Mouse (Mus musculus) kidney, adult 2 months (tissue): ENCODE results near the gene Unk. TPM values are rescaled to one million over a fixed set of nuclear protein-coding genes. Genes with fewer than 3 reads are reported as not detected.

Source experiments
- DNase-seq: peaks from one replicate; pipeline ENCODE4 v3.0.0; 2021
- H3K27ac ChIP-seq: fragments of 200-500 bp; 2 replicates; pipeline ENCODE4 v1.5.1; 2012; ENCODE audit warnings: low read depth, low read length, control low read depth, inconsistent platforms; ENCODE audit not compliant: insufficient read depth
- H3K27me3 ChIP-seq: fragments of 200-500 bp; replicated peaks from 2 replicates; pipeline ENCODE4 v1.6.1; 2012; ENCODE audit warnings: mild to moderate bottlenecking, moderate library complexity, low read length, inconsistent platforms; ENCODE audit not compliant: control insufficient read depth, insufficient read depth
- H3K36me3 ChIP-seq: fragments of 200-500 bp; 2 replicates; pipeline ENCODE4 v1.6.1; 2012; ENCODE audit warnings: mild to moderate bottlenecking, moderate library complexity, low read length, inconsistent platforms; ENCODE audit not compliant: control insufficient read depth, insufficient read depth
- H3K4me1 ChIP-seq: fragments of 200-500 bp; 2 replicates; pipeline ENCODE4 v1.6.1; 2011; ENCODE audit warnings: low read length; ENCODE audit not compliant: control insufficient read depth, insufficient read depth
- H3K4me3 ChIP-seq: fragments of 200-500 bp; 2 replicates; pipeline ENCODE4 v1.5.1; 2011; ENCODE audit warnings: mild to moderate bottlenecking, low read depth, low read length, control low read depth; ENCODE audit not compliant: insufficient read depth
- CTCF ChIP-seq: fragments of 200-500 bp; conservative IDR thresholded peaks from 2 replicates; pipeline ENCODE4 v1.5.1; 2011; ENCODE audit warnings: low read depth, mild to moderate bottlenecking, control low read depth, low read length, moderate library complexity, mixed read lengths; ENCODE audit not compliant: insufficient read depth, insufficient read length
- POLR2A ChIP-seq: fragments of 200-500 bp; IDR thresholded peaks from one replicate; pipeline ENCODE4 v1.6.1; 2011; ENCODE audit warnings: low read depth, low read length, control low read depth
- WGBS: fragments of 180-500 bp; shearing (Covaris S2); methylation state at CpG from one replicate; pipeline ENCODE4 v1.1.7; 2018; 5-methylcytosine and 5-hydroxymethylcytosine counted together
- polyA plus RNA-seq: library from polyadenylated mRNA; depleted of rRNA; stranded (reverse); fragments of >200 nt; gene quantifications from 2 replicates; pipeline ENCODE4 v1.2.3, GENCODE M21; 2012

Gene Unk
- polyA plus RNA-seq, 1 experiment: 22.1 TPM

DNA sequence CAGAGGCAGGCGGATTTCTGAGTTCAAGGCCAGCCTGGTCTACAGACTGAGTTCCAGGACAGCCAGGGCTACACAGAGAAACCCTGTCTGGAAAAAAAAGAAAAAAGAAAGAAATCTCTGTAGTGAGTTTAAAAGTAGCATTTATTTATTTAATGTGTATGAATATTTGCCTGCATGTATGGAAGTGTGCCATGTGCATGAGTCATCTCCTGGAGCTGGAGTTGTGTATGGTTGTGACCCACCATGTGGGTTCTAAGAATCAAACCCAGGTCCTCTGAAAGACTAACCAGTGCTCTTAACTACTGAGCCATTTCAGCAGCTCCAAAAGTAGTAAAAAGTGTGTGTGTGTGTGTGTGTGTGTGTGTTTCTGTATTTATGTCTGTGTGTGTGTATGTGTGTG lies 13.2 kb downstream of the Unk start:
- TF ChIP-seq CTCF: no peak
- TF ChIP-seq POLR2A: no peak
- Histone ChIP-seq H3K36me3 (no peaks in the 10 kb centered on the region), H3K27ac (no peak overlapping the region), H3K4me1 (peaks cover 6% of the 10 kb centered on the region), H3K4me3 (no peak overlapping the region), H3K27me3 (no peaks in the 10 kb centered on the region)
- 100% methylated on average over 1 of the region's 1 CpGs for WGBS
- DNase-seq: no peak

DNA sequence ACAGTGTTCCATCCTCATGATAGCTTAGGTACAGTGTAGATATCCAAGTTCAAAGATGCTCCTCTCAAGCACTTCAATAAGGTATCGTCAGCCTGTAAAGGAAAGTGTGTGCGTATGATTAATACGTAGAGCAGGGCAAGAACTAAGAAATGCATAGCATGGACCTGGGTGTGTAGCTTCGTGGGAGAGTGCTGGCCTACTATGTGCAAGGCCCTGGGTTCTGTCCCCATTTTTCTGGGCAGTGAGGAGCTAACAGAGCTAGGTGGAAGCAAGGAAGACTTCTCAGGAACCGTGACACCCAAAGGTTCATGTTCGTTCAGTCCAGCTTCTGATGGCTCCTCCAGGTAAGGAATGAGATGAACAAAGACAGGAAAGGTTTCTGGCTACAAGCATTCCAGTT lies 15.1 kb downstream of the Unk start:
- WGBS: 93% methylated on average over 6 of the region's 6 CpGs
- Histone ChIP-seq H3K27ac (no peak overlapping the region), H3K4me1 (peaks cover 4% of the 10 kb centered on the region), H3K4me3 (no peak overlapping the region), H3K36me3 (no peaks in the 10 kb centered on the region), H3K27me3 (no peaks in the 10 kb centered on the region)
- TF ChIP-seq POLR2A (no peak), CTCF (no peak)
- no peak for DNase-seq

DNA sequence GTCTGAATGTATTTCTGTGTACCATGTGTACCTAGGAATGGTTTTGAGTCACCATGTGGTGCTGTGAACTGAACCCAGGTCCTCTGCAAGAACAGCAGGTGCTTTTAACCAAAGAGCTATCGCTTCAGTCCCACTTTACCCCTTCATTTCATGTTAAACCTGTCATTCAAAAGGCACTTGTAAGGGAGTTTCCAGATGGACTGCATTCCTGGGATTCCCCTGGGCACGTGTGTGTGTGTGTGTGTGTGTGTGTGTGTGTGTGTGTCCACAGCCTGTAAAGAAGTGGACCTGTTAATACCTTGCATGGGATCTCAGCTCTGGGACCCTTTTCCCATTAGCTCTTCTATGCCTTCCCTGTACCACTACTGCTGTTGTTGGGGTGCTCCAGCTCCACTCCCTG lies 19.5 kb downstream of the Unk start:
- no peak for DNase-seq
- TF ChIP-seq POLR2A (no peak), CTCF (no peak)
- peaks cover 1% of the 10 kb centered on the region; the same call in 1 of the 2 replicates for H3K36me3 ChIP-seq
- no peaks in the 10 kb centered on the region for H3K4me1 ChIP-seq
- 78% methylated on average over 2 of the region's 2 CpGs for WGBS
- H3K27me3 ChIP-seq: no peaks in the 10 kb centered on the region
- H3K4me3 ChIP-seq: no peak overlapping the region
- no peak overlapping the region for H3K27ac ChIP-seq

DNA sequence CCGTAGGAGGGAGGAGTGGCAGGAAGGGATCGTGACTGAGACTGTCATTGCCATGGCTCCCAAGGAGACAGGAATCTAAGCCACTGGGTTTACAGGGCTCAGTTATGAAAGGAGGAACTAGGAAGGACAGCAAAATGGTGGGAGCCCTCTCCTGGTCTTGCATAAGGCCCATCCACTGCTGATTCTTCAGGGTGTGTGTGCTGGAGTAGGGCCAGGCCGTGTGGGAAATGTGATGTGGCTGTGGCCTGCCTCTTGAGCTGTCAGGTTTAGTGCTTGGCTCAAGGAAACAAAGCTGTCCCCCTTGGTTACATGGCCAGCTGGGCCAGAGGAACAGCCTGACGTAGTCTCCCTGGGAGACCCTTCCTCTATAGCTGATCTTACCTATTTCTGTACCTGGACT lies 20.1 kb downstream of the Unk start:
- no peak overlapping the region for H3K27ac ChIP-seq
- peaks cover 1% of the 10 kb centered on the region; the same call in 1 of the 2 replicates for H3K36me3 ChIP-seq
- DNase-seq: no peak
- H3K27me3 ChIP-seq: no peaks in the 10 kb centered on the region
- no peak overlapping the region for H3K4me3 ChIP-seq
- WGBS: 82% methylated on average over 4 of the region's 4 CpGs
- TF ChIP-seq CTCF: no peak
- TF ChIP-seq POLR2A: no peak
- H3K4me1 ChIP-seq: no peaks in the 10 kb centered on the region

DNA sequence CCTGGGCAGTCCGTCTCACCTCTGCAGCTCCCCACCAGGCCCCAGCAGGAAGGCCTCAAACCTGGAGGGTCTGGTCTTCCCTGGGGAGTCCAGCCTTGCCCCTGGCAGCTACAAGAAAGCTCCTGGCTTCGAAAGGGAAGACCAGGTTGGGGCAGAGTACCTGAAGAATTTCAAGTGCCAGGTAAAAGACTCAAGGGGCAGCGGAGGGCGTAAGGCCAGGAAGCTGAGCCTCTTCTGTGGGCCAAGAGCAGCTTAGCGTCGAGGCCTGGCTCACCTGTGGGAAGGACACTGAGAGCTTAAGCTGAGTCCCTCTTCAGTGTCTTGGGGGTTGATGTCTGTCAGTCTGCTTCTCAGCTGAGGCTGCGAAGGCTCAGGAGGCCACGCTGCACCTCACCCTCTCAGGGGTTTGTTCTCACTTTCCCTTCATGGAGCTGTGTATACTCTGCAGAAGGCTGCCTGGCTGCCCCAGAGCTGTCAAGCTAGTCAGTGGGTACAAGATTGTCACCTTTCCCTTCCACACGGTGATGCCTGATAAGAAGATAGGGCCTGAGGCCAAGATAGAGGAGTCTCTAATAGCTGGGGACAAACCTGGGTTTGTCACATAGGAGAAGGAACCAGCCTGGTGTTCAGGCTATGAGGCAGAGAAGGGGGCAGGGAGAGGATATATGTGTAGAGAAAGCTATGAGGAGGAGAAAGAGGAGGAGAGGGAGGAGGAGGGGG lies 23.5 kb downstream of the Unk start:
- Histone ChIP-seq H3K4me3 (no peak overlapping the region), H3K4me1 (no peaks in the 10 kb centered on the region), H3K36me3 (peaks cover 1% of the 10 kb centered on the region; the same call in 1 of the 2 replicates), H3K27ac (no peak overlapping the region), H3K27me3 (no peaks in the 10 kb centered on the region)
- no peak for TF ChIP-seq CTCF
- TF ChIP-seq POLR2A: no peak
- DNase-seq: no peak
- 95% methylated on average over 9 of the region's 9 CpGs for WGBS

DNA sequence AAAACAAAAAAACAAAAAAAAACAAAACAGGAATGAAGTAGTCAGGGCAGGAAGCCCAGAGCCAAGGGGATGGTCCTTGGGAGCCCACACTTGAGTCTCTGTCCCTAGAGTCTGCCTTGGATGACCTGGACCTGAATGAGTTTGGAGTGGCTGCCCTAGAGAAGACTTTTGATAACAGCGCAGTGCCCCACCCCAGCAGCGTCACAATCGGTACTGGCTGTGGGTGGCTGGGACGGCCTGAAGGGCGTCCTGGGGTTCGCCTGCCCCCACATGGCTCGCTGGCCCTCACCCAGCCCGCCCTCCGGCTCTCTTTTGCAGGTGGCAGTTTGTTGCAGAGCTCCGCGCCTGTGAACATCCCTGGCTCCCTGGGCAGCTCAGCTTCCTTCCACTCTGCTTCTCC lies 25.8 kb downstream of the Unk start:
- DNase-seq: no peak
- 92% methylated on average over 11 of the region's 11 CpGs for WGBS
- no peaks in the 10 kb centered on the region for H3K27me3 ChIP-seq
- H3K4me1 ChIP-seq: no peaks in the 10 kb centered on the region
- H3K36me3 ChIP-seq: peaks cover 1% of the 10 kb centered on the region; the same call in 1 of the 2 replicates
- no peak overlapping the region for H3K4me3 ChIP-seq
- TF ChIP-seq POLR2A (no peak), CTCF (no peak)
- H3K27ac ChIP-seq: no peak overlapping the region

DNA sequence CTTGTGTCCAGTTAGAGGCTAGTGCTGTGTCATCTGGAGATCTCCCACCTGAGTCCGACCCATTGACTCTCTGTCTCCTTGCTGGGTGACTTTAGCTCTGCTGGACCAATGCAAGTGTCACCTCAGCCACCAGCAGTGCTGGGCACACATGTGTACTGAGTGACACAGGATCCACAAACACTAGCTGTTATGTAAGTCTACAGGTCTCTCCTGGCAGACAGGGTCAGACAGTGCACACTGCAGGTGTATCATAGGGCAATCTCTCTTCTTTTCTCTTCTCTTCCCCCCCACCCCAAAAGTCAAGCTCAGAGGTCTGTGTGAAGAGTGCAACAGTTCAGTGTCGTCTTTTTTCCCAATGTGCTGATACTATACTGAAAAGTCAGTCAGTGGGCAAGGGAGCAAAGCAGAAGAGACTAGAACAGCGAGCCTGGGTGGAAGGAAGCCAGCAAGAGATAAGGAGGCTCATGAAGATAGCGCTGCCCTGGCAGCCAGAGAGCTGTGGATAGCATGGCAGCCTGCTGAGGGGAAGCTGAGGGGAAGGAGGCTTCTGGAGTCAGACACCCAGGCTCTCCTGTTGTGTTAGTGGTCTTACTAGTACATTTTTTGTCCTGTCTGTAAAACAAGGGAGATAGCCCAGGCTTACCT lies 27.2 kb downstream of the Unk start:
- no peak overlapping the region for H3K4me3 ChIP-seq
- no peaks in the 10 kb centered on the region for H3K4me1 ChIP-seq
- no peak for TF ChIP-seq CTCF
- H3K36me3 ChIP-seq: peaks cover 1% of the 10 kb centered on the region; the same call in 1 of the 2 replicates
- no peak for DNase-seq
- 87% methylated on average over 4 of the region's 4 CpGs for WGBS
- no peak overlapping the region for H3K27ac ChIP-seq
- no peaks in the 10 kb centered on the region for H3K27me3 ChIP-seq
